Mouse (Mus musculus): ENCODE results near the gene Gm13288.
A peak's percentile ranks its signal among the peaks of the same experiment; 100 is the strongest.
"Not testable (repeated sequence)": the region's sequence is repeated elsewhere in the genome, so short reads cannot be mapped to it uniquely, and the experiment has no call there.

Gm13288 gene

GRCm38 (mm10) chr4:88805231-88805630 is at the start of gene Gm13288:
TSS of gene Gm13288 (plus strand) at chr4:88805531.
- not testable (repeated sequence) for DNase-seq (ENCODE audit: low spot score in 2 of 2)

- DNase-seq (ENCODE audit: low spot score in 2 of 2): not testable (repeated sequence)
Measured at GRCm38 (mm10) chr4:88756581-88757513, 48.5 kb upstream of the Gm13288 start.

GRCm38 (mm10) chr4:88757628-88758031 is 47.7 kb upstream of the Gm13288 start:
- peak; percentile 74 to 75 for DNase-seq (ENCODE audit: low spot score in 2 of 2)

GRCm38 (mm10) chr4:88758751-88759150 is 46.6 kb upstream of the Gm13288 start:
- not testable (repeated sequence) for DNase-seq (ENCODE audit: low spot score in 2 of 2)

GRCm38 (mm10) chr4:88759610-88760268 is 45.6 kb upstream of the Gm13288 start, which contains the start of gene Gm13283:
TSS of gene Gm13283 (plus strand) at chr4:88760119.
- not testable (repeated sequence) for DNase-seq (ENCODE audit: low spot score in 2 of 2)

GRCm38 (mm10) chr4:88760431-88760830 is 44.9 kb upstream of the Gm13288 start:
- DNase-seq (ENCODE audit: low spot score in 2 of 2): peak in 1 of 2 experiments; percentile 27

GRCm38 (mm10) chr4:88761776-88762175 is 43.6 kb upstream of the Gm13288 start:
- DNase-seq (ENCODE audit: low spot score in 2 of 2): peak; percentile 59 to 61

GRCm38 (mm10) chr4:88762341-88762740 is 43.0 kb upstream of the Gm13288 start:
- not testable (repeated sequence) for DNase-seq (ENCODE audit: low spot score in 2 of 2)

- not testable (repeated sequence) for DNase-seq (ENCODE audit: low spot score in 2 of 2)
Measured at GRCm38 (mm10) chr4:88763384-88764018, 41.8 kb upstream of the Gm13288 start.

- DNase-seq (ENCODE audit: low spot score in 2 of 2): not testable (repeated sequence)
Measured at GRCm38 (mm10) chr4:88773534-88773933, 31.8 kb upstream of the Gm13288 start, which contains the start of gene Gm13290. TSS of gene Gm13290 (plus strand) at chr4:88773834.

GRCm38 (mm10) chr4:88776622-88777021 is 28.7 kb upstream of the Gm13288 start, which contains the start of gene Gm13289:
TSS of gene Gm13289 (plus strand) at chr4:88776922.
- DNase-seq (ENCODE audit: low spot score in 2 of 2): not testable (repeated sequence)

GRCm38 (mm10) chr4:88779550-88779949 is 25.8 kb upstream of the Gm13288 start, which contains the start of gene Gm13272:
TSS of gene Gm13272 (plus strand) at chr4:88779850.
- not testable (repeated sequence) for DNase-seq (ENCODE audit: low spot score in 2 of 2)

- not testable (repeated sequence) for DNase-seq (ENCODE audit: low spot score in 2 of 2)
Measured at GRCm38 (mm10) chr4:88780320-88780719, 25.0 kb upstream of the Gm13288 start.

- DNase-seq (ENCODE audit: low spot score in 2 of 2): not testable (repeated sequence)
Measured at GRCm38 (mm10) chr4:88781831-88782230, 23.5 kb upstream of the Gm13288 start, which contains the start of gene Ifnz. TSS of gene Ifnz (plus strand) at chr4:88782131.

- DNase-seq (ENCODE audit: low spot score in 2 of 2): not testable (repeated sequence)
Measured at GRCm38 (mm10) chr4:88782335-88782734, 23.0 kb upstream of the Gm13288 start.

GRCm38 (mm10) chr4:88785409-88785808 is 19.9 kb upstream of the Gm13288 start, which contains the start of gene Gm13276:
TSS of gene Gm13276 (plus strand) at chr4:88785709.
- not testable (repeated sequence) for DNase-seq (ENCODE audit: low spot score in 2 of 2)

- peak; percentile 30 to 47 for DNase-seq (ENCODE audit: low spot score in 2 of 2)
Measured at GRCm38 (mm10) chr4:88788402-88788801, 16.9 kb upstream of the Gm13288 start, which contains the start of gene Gm13277. TSS of gene Gm13277 (plus strand) at chr4:88788632.

GRCm38 (mm10) chr4:88791250-88791649 is 14.1 kb upstream of the Gm13288 start, which contains the start of gene Gm13278:
TSS of gene Gm13278 (plus strand) at chr4:88791550.
- DNase-seq (ENCODE audit: low spot score in 2 of 2): not testable (repeated sequence)

GRCm38 (mm10) chr4:88793936-88794675 is 11.2 kb upstream of the Gm13288 start, which contains the start of gene Gm13275:
TSS of gene Gm13275 (plus strand) at chr4:88794487.
- DNase-seq (ENCODE audit: low spot score in 2 of 2): peak; percentile 34 to 58

GRCm38 (mm10) chr4:88797097-88797496 is 8.2 kb upstream of the Gm13288 start, which contains the start of gene Gm13279:
TSS of gene Gm13279 (plus strand) at chr4:88797397.
- not testable (repeated sequence) for DNase-seq (ENCODE audit: low spot score in 2 of 2)

Measured in spleen, postnatal 14 days (tissue).